Mouse (Mus musculus): Measurements from ENCODE around the gene Pomgnt2. TPM values are rescaled to one million over a fixed set of nuclear protein-coding genes. Genes with fewer than 3 reads are reported as not detected.

Gene Pomgnt2
- polyA plus RNA-seq, 1 experiment from 2014 or later = 29.4 TPM

DNA sequence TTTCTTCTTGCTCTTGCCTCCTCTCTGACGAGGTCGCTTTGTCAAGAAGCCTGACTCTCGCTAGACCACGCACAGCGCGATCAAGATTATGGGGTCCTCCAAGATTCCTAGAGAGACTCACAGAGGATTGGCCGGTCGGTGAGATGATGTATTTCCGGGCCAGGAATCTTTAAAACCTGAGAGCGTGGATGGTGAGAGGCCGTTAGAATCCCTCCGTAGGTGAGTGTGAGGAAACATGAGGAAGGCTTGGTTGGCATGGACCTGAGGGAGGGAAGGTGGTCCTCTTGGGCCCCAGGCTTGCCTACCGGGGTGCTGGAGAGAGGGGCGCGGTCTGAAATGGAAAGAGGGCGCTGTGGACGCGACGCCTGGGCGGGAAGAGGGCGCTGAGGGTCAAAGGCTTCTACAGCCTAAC lies 59.0 kb downstream of the Pomgnt2 start:
- Histone ChIP-seq H3K9me3 (ENCODE audit: control insufficient read depth, low read length) (no peaks in the 10 kb centered on the region), H3K4me3 (replicated peaks; ENCODE audit: low read length) (peak overlapping the region; percentile 42), H3K27ac (peak overlapping the region; percentile 67), H3K4me1 (replicated peaks; ENCODE audit: control insufficient read depth, insufficient read depth, low read length) (no peaks in the 10 kb centered on the region), H3K36me3 (replicated peaks; ENCODE audit: control insufficient read depth, insufficient read depth) (no peaks in the 10 kb centered on the region), H3K27me3 (ENCODE audit: control insufficient read depth, insufficient read depth, low read length) (no peaks in the 10 kb centered on the region), H3K4me2 (replicated peaks) (peak overlapping the region; percentile 52), H3K9ac (peak overlapping the region; percentile 56)
- DNase-seq (ENCODE audit: low spot score) (peak; percentile 34), ATAC-seq (ENCODE audit: low FRiP score) (peak; percentile 78; the same call in 1 of the 2 replicates)
- WGBS = 53% methylated on average over 21 of the region's 21 CpGs

DNA sequence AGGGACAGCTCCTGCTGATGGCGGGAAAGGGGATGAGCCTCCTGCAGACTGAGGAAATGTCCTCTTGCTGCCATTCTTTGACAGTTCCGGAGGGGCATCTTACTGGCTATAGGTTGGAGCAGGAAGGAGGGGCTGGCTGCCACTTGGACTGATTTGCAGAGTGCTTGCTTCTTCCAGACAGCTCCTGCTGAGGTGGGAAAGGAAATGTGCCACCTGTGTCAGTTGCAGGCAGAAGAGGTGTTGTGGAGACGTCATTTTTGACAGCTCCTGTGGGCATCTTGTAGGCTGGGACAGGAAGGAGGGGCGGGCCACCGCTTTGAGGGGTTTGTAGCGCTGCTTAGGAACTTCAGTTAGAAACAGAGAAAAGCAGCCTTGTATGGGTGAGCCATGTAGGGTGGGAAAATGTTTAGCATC lies 59.5 kb downstream of the Pomgnt2 start:
- no peaks in the 10 kb centered on the region for H3K27me3 ChIP-seq (ENCODE audit: control insufficient read depth, insufficient read depth, low read length)
- ATAC-seq (ENCODE audit: low FRiP score) (peak; percentile 51; the same call in 1 of the 2 replicates), DNase-seq (ENCODE audit: low spot score) (no peak)
- H3K4me2 ChIP-seq (replicated peaks) = peak overlapping the region; percentile 52
- H3K4me3 ChIP-seq (replicated peaks; ENCODE audit: low read length) = peak overlapping the region; percentile 42
- no peaks in the 10 kb centered on the region for H3K4me1 ChIP-seq (replicated peaks; ENCODE audit: control insufficient read depth, insufficient read depth, low read length)
- H3K27ac ChIP-seq = peak overlapping the region; percentile 67
- peak overlapping the region; percentile 40; the same call in 1 of the 2 replicates for H3K9ac ChIP-seq
- H3K9me3 ChIP-seq (ENCODE audit: control insufficient read depth, low read length) = no peaks in the 10 kb centered on the region
- 72% methylated on average over 6 of the region's 6 CpGs for WGBS
- no peaks in the 10 kb centered on the region for H3K36me3 ChIP-seq (replicated peaks; ENCODE audit: control insufficient read depth, insufficient read depth)

DNA sequence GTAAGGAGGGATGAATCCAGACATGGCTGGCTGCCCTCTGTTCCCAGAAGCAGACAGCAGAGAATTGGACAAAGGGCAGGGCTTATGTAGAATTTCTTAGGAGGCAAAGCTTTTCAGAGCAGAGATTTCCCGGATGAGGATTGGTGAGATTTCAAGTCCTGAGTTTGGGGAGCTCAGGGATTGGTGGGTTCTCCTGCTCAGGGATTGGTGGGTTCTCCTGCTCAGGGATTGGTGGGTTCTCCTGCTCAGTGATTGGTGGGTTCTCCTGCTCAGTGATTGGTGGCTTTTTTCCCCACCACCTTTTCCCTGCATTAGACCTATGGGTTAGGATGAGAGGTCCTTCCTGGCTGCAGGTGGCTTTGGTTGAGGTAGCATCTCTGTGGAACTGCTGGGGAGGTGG lies 60.0 kb downstream of the Pomgnt2 start:
- Histone ChIP-seq H3K9me3 (ENCODE audit: control insufficient read depth, low read length) (no peaks in the 10 kb centered on the region), H3K36me3 (replicated peaks; ENCODE audit: control insufficient read depth, insufficient read depth) (no peaks in the 10 kb centered on the region), H3K9ac (no peak overlapping the region), H3K27ac (peak overlapping the region; percentile 67; the same call in 1 of the 2 replicates), H3K27me3 (ENCODE audit: control insufficient read depth, insufficient read depth, low read length) (no peaks in the 10 kb centered on the region), H3K4me3 (replicated peaks; ENCODE audit: low read length) (peak overlapping the region; percentile 42), H3K4me1 (replicated peaks; ENCODE audit: control insufficient read depth, insufficient read depth, low read length) (no peaks in the 10 kb centered on the region), H3K4me2 (replicated peaks) (peak overlapping the region; percentile 52)
- WGBS = 79% methylated on average over 1 of the region's 1 CpGs
- ATAC-seq (ENCODE audit: low FRiP score) (0 out of 2 replicates have a peak, but pooled peaks have one; percentile 53), DNase-seq (ENCODE audit: low spot score) (no peak)

DNA sequence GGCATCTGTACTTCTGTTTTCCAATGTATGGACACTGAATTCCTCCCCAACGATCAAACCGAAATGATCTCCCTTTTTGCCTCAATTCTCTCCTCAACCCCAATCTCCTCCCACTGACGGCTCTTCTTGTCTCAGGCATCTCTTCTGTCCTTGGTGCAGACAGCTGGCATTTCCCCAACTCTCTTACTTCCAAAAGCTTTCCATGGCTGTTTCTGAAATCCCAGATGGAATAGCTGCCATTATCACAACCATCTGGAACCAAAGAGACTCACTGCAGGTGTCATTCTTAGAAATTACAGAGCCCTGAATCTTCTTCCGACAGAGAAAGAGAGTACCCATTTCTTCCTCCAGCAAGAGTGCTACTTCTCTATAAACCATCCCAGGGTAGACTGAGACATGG lies 62.1 kb downstream of the Pomgnt2 start:
- Histone ChIP-seq H3K4me3 (replicated peaks; ENCODE audit: low read length) (no peak overlapping the region), H3K9me3 (ENCODE audit: control insufficient read depth, low read length) (no peaks in the 10 kb centered on the region), H3K27me3 (ENCODE audit: control insufficient read depth, insufficient read depth, low read length) (no peaks in the 10 kb centered on the region), H3K9ac (no peak overlapping the region), H3K27ac (no peak overlapping the region), H3K36me3 (replicated peaks; ENCODE audit: control insufficient read depth, insufficient read depth) (no peaks in the 10 kb centered on the region), H3K4me1 (replicated peaks; ENCODE audit: control insufficient read depth, insufficient read depth, low read length) (no peaks in the 10 kb centered on the region), H3K4me2 (replicated peaks) (no peak overlapping the region)
- WGBS = 82% methylated on average over 4 of the region's 4 CpGs
- ATAC-seq (ENCODE audit: low FRiP score) (no peak), DNase-seq (ENCODE audit: low spot score) (no peak)

Other genes starting within 250 kb of the Pomgnt2 start
- 19.1 and 21.5 TPM in 2 replicates for gene Zfp651, start 237.8 kb downstream of the Pomgnt2 start, polyA plus RNA-seq (2014; fragmentation: Nextera tagmentation; extraction: Ambion mirVana)
- 1.6 and 2.3 TPM in 2 replicates for gene Klhl40, start 219.5 kb downstream of the Pomgnt2 start, polyA plus RNA-seq (2014; fragmentation: Nextera tagmentation; extraction: Ambion mirVana)
- gene Hhatl, start 204.6 kb downstream of the Pomgnt2 start, polyA plus RNA-seq (2014; fragmentation: Nextera tagmentation; extraction: Ambion mirVana) = 0.31 TPM in 1 of 2 replicates, not detected in the other
- 1.9 and 2.2 TPM in 2 replicates for gene Ccdc13, start 157.6 kb downstream of the Pomgnt2 start, polyA plus RNA-seq (2014; fragmentation: Nextera tagmentation; extraction: Ambion mirVana)
- gene Higd1a, start 138.7 kb downstream of the Pomgnt2 start, polyA plus RNA-seq (2014; fragmentation: Nextera tagmentation; extraction: Ambion mirVana) = 146 and 158 TPM in 2 replicates
- gene Ackr2, start 98.8 kb downstream of the Pomgnt2 start, polyA plus RNA-seq (2014; fragmentation: Nextera tagmentation; extraction: Ambion mirVana) = 2.4 and 4.1 TPM in 2 replicates
- gene Cyp8b1, start 80.8 kb downstream of the Pomgnt2 start, polyA plus RNA-seq (2014; fragmentation: Nextera tagmentation; extraction: Ambion mirVana) = not detected in 2 replicates
- gene Fam198a, start 46.1 kb downstream of the Pomgnt2 start, polyA plus RNA-seq (2014; fragmentation: Nextera tagmentation; extraction: Ambion mirVana) = 1.7 TPM in 2 replicates
- 58.5 and 65.1 TPM in 2 replicates for gene Snrk, start 120.2 kb upstream of the Pomgnt2 start, polyA plus RNA-seq (2014; fragmentation: Nextera tagmentation; extraction: Ambion mirVana)

Measured in hindbrain, embryonic 14.5 days (tissue).